Mouse (Mus musculus) retina, postnatal 1 day (tissue): ENCODE measurements around the gene Cdkal1.

Experiments
- DNase-seq: peaks from one replicate; pipeline ENCODE4 v3.0.0-alpha.2; 2012

The Cdkal1 gene

GRCm38 (mm10) chr13:29759691-29760467, 95.6 kb downstream of the Cdkal1 start:
- DNase-seq = peak; percentile 76

GRCm38 (mm10) chr13:29756052-29756451, 99.4 kb downstream of the Cdkal1 start:
- no peak for DNase-seq

GRCm38 (mm10) chr13:29753254-29753653, 102.2 kb downstream of the Cdkal1 start:
- DNase-seq = no peak

GRCm38 (mm10) chr13:29752061-29752460, 103.4 kb downstream of the Cdkal1 start:
- DNase-seq = no peak

GRCm38 (mm10) chr13:29751201-29751600, 104.3 kb downstream of the Cdkal1 start:
- DNase-seq = no peak

- DNase-seq = no peak
Observed at GRCm38 (mm10) chr13:29747347-29747647, 108.2 kb downstream of the Cdkal1 start.

- DNase-seq = peak; percentile 78
Observed at GRCm38 (mm10) chr13:29746501-29747346, 108.8 kb downstream of the Cdkal1 start.

GRCm38 (mm10) chr13:29745073-29745472, 110.4 kb downstream of the Cdkal1 start:
- DNase-seq = peak; percentile 60

- no peak for DNase-seq
Observed at GRCm38 (mm10) chr13:29744188-29744587, 111.3 kb downstream of the Cdkal1 start.

GRCm38 (mm10) chr13:29743761-29744160, 111.7 kb downstream of the Cdkal1 start:
- no peak for DNase-seq

- DNase-seq = peak; percentile 23
Observed at GRCm38 (mm10) chr13:29737675-29738461, 117.6 kb downstream of the Cdkal1 start.

GRCm38 (mm10) chr13:29734496-29734895, 121.0 kb downstream of the Cdkal1 start:
- DNase-seq = no peak

GRCm38 (mm10) chr13:29726154-29726825, 129.2 kb downstream of the Cdkal1 start:
- DNase-seq = no peak

- no peak for DNase-seq
Observed at GRCm38 (mm10) chr13:29724855-29725254, 130.6 kb downstream of the Cdkal1 start.

GRCm38 (mm10) chr13:29723150-29723549, 132.3 kb downstream of the Cdkal1 start:
- no peak for DNase-seq

- DNase-seq = no peak
Observed at GRCm38 (mm10) chr13:29721206-29721605, 134.3 kb downstream of the Cdkal1 start.

GRCm38 (mm10) chr13:29716550-29716949, 138.9 kb downstream of the Cdkal1 start:
- no peak for DNase-seq

- no peak for DNase-seq
Observed at GRCm38 (mm10) chr13:29715241-29715841, 140.1 kb downstream of the Cdkal1 start.

GRCm38 (mm10) chr13:29707620-29708019, 147.9 kb downstream of the Cdkal1 start:
- no peak for DNase-seq

GRCm38 (mm10) chr13:29701400-29701799, 154.1 kb downstream of the Cdkal1 start:
- DNase-seq = no peak

- no peak for DNase-seq
Observed at GRCm38 (mm10) chr13:29699896-29700295, 155.6 kb downstream of the Cdkal1 start.

- no peak for DNase-seq
Observed at GRCm38 (mm10) chr13:29698307-29698985, 157.0 kb downstream of the Cdkal1 start.
